Mouse (Mus musculus) ES-CJ7 (cell line): Measurements from ENCODE around the gene Trank1.

Experiments
- DNase-seq: peaks from one replicate; pipeline ENCODE4 v3.0.0; 2011; ENCODE audit warnings: low read depth, low spot score

Gene Trank1

DNA sequence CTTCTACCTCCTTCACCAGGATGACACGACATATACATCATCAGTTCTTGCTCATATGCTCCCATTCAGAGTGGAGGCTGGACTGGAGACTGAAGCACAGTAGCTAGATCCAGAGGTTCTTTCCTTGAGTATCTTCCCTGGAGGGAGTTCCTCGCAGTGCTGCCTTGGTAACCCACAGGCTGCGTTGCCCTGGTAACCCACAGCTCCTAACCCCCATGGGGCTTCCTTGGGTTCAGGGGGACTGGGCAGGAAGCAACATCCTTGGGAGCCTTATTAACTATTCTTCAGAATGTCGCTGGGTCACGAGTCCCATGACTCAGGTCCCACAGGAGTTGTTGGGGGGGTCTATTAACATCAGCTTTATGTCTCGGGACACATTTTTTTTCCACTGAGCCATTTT, 113.6 kb downstream of the Trank1 start:
- no peak for DNase-seq

DNA sequence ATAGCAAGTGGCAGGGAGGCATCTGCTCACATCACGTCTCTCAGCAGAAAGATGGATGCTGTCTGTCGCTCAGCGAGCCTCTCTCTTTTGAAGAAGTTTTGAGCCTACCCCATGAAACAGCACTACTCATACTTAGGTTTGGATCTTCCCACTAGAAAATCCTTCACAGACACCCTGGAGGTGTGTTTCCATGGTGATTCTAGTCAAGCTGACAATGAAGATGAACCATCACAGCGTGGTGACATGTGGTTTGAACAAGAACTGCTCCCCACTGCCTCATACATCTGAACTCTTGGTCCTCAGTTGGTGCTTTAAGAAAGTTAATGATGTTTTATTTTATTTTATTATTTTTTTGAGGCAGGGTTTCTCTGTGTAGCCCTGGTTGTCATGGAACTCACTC, 114.4 kb downstream of the Trank1 start:
- DNase-seq = no peak

DNA sequence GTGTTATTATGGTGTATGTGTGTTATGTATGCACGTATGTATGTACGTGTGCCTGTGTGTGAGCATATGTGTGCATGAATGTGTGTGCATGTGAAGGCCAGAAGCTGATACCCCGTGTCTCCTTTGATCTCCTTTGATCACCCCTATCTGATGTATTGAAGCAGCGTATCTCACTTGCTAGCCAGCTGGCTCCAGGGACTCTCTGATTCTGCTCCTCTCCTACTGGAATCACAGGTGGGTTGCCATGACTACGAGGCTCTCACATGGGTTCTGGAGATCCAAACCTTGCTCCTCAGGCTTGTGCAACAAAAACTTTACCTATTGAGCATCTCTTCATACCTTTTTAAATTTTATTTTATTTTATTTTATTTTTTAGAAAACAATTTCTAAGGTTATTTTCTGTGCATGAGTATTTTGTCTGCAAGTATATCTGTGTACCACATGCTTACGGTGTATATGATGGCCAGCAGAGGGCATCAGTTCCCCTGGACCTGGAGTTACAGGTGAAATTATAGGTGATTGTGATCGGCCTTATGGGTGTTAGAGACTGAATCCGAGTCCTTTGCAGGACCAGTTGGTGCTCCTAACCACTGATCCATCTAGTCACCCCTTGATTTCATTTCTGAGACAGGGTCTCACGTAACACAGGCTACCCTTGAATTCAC, 116.5 kb downstream of the Trank1 start:
- DNase-seq = peak; percentile 34

DNA sequence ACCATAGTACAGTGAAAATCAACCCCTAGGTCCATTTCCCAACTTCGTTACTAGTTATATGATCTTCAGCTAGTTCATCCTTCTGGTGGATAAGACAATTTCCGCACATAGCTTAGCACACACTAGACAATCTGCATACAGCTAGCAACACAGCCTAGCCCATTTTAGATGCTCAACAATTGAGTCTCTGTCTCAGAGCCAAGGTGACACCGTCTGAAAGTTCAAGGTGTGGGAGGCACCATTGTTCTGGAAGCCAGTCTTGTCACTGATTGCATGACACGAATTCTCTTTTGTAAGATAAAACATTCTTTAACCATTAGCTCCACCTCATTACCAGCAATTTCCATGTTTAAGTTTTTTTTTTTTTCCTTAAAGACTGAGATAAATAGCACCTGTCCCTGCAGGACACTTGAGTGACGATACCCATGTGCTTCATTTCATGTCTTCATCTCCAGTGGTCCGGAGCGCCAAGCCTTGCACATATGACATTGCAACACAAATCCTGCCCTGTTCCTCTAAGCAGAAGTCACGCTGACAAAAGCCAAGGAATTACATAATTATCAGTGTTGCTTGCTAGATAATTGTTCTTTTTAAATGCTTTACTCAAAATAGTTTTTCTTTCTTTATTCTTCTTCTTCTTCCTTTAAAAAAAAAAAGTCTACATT, 117.3 kb downstream of the Trank1 start:
- DNase-seq = no peak

DNA sequence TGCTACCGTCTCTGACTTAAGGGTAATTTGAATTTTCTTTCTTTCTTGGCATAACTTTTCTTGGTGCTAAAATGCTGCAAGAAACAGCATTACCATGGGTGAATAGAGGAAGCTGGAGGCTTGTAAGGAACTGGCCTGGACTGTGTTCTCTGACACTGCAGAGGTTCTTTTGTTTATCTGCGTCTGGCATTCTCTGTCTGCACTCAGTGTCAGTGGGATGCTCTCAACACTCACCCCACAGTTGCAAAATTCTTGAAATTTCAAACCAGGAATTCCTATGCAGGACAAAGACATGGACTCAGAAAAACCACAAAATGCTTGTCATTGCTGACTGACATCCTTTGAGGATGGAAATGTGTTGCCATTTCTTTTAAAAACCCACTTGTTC, 117.8 kb downstream of the Trank1 start:
- no peak for DNase-seq

DNA sequence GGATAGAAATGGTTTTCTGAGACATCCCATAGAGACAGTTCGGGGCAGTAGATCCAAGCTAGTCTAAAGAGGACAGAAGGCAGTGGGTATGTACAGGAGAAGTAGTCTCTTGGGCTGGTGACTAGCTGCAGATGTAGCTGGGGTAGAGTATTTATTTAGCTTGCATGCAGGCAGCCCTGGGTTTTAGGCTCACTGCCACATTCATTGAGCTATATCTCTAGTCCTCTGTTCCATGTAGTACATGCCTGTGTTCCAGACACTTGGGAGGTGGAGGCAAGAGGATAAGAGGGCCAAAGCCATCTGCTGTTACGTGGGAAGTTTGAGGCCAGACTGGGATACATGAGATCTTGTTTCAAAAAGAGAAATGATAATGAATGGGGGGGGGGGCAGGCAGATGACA, 123.9 kb downstream of the Trank1 start:
- DNase-seq = no peak

DNA sequence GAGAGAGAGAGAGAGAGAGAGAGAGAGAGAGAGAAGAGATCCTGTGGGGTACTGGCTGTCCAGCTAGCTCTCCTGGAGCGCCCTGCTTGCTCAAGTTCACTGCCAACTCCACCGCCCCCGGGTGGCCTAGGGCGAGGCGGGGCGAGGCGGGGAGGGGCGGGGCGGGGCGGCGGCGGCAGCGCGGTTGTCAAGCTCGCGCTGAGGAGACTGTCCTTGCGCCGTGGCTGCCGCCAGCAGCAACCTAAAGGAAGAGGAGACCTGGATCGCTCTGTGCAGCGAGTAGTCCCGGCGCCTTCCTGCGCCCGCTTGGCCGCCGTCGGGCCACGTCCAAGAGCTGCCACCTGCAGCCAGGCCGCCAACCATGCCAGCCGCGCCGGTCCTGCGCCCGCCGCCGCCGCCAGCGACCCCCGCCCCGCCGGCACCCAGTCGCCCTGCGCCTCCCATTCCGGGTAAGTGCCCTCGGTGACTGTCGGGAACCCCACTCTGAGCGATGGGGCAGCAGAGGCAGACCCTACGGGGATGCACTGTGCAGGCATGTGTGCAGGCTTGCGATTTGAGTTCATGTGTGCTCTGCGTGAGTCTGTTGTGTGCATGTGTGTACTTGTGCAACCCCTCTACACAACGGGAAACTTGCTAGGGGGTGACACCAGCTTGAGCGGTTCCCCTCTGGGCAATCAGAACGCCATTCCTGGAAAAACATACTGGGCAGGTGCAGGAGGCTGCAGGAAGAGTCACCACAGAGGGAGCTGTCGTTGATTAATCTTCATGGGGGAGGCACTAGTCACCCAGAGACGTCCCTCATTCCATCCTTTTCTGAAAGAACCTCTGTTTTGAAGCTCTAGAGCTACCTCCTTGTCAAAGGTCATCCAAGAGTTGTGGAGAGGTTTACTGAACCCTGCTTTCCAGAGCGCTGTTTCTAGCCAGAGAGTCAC, 127.6 kb downstream of the Trank1 start, which contains the start of gene Dclk3:
TSS of gene Dclk3 (plus strand) at position 178 of the 932 bp plus-strand sequence.
- peak; percentile 11 for DNase-seq

DNA sequence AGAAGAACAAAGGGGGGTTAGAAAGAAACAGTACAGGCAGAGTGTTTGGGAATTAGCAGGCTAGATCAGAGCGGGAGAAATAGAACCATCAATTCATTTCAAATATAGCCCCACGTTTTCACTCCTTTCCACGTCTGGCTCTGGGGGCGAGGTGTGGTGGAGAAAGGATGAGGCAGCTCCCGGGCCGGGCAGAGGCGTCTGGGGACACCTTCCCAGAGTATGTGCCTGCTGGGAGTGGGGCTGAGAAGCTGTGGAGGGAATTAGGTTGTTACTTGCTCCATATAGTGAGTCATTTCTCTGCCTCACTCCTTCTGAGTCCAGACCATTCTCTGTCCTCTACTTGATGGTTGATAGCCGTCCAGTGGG, 128.3 kb downstream of the Trank1 start:
- DNase-seq = no peak

DNA sequence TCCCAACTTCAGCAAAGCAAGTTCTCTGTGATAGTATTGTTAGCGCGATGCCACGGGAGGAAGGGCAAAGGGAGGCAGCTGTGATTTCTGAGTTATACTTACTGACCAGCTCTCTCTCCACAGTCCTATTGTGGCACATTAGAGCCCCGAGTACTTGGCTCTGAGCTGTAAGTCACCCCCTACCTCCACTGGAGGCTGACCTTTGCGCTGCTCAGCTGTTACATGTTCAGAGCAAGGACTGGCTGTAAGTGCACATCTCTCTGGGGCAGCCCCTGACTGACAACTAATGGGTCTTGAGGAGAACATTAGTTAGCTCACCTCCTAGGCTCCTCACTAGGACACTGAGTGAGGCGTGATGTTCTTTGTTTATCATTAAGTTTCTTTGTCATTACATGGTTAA, 128.9 kb downstream of the Trank1 start:
- no peak for DNase-seq

DNA sequence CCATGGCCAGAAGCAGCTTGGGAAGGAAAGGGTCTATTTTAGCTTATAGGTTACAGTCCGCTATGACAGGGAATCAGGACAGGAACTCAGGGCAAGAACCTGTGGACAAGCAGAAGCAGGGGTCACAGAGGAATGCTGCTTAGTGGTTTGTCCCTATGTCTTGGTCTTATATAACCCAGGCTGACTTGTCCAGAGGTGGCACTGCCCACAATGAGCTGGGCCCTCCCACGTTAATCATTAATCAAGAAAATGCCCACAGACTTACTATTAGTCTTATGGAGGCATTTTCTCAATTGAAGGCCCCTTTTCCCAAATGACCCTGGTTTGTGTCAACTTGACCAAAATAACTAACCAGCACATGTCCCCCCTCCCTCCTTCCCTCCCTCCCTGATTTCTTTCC, 129.6 kb downstream of the Trank1 start:
- DNase-seq = no peak
